Mouse (Mus musculus): ENCODE measurements at regions not wholly inside any gene's neighbourhood (a gene's known extent, or its start where the extent isn't known, plus 50 kb on each side); places are given as distances from the start of the nearest gene placed in this dataset.
"Not testable (repeated sequence)": the region's sequence is repeated elsewhere in the genome, so short reads cannot be mapped to it uniquely, and the experiment has no call there.

GRCm38 (mm10) chr6:81817050-81817827 lies 106.2 kb upstream of the Gcfc2 start:
- no peak for DNase-seq (ENCODE audit: low spot score)

- no peak for DNase-seq (ENCODE audit: low spot score)
These were observed 104.9 kb upstream of the Gcfc2 start for GRCm38 (mm10) chr6:81818573-81818972.

DNA sequence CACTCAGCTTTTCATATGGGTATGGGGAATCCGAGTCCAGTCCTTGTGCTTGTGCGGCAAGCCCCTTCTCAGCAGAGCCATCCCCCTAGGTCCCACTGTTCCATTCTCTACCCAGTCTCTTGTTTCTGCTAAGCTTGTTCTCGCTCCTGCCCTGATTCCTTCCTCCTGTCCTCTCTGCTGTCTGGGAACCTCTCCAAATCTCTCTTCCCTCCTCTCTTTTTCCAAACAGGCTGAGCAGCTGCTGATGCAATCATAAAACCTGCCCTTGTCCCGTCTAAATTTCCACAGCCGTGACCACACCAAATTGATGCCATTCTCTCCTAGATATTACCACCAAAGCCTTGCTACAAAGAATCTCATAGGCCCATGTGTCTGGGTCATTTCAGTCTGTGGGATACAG lies 103.4 kb upstream of the Gcfc2 start:
- no peak for DNase-seq (ENCODE audit: low spot score)

DNA sequence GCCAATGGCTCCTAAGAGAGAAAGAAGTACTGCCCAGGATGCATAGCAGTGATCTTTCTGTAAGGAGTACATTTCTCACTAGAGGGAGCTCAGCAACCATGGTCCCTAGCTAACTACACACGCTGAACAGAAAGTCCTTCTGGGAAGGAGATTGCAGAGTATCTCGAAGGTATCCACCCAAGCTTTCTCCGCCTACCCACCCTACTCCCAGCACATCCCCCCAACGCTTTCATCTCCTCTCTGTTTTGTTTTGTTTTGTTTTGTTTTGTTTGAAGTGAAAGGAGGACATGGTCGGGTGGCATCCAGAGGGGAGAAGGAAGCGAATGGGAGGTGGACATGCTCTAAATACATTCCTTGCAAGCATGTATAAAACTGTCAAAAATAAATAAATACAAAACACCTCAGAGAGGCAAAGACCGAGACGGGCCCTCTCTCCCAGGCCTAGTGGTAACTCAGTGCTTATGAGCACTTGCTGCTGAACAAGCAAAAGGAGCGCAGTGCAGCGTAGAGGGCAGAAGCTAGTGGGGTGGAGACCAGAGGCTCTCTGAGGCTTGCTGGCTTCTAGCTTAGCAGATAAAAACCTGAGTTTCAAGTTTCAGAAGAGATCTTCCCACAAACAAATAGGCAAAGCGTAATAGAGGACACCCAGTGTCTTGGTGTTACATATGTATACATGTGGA lies 83.9 kb upstream of the Gcfc2 start:
- peak; percentile 33 for DNase-seq (ENCODE audit: low spot score)

GRCm38 (mm10) chr6:81868207-81868606 lies 55.3 kb upstream of the Gcfc2 start:
- DNase-seq (ENCODE audit: low spot score) = not testable (repeated sequence)

Measured in left cerebral cortex, adult 11 months (tissue).